Mouse (Mus musculus) embryonic facial prominence, embryonic 11.5 days (tissue): ENCODE results near the gene Fbp2. TPM values are rescaled to one million over a fixed set of nuclear protein-coding genes. Genes with fewer than 3 reads are reported as not detected.

Source experiments
- ATAC-seq: fragments of 200-750 bp; cut with Nextera tagmentation; replicated peaks from 2 replicates; pipeline ENCODE4 v1.8.0; 2017; ENCODE audit warnings: low read depth; ENCODE audit not compliant: insufficient number of reproducible peaks, low FRiP score, low TSS enrichment
- DNase-seq: peaks from one replicate; pipeline ENCODE4 v3.0.0-alpha.2; 2015; ENCODE audit warnings: low spot score
- H3K27ac ChIP-seq: fragments of 300-500 bp; sonication (generic); replicated peaks from 2 replicates; pipeline ENCODE4 v1.5.1; 2014; ENCODE audit warnings: mild to moderate bottlenecking, low read depth, low read length, control low read depth
- H3K27me3 ChIP-seq: fragments of 300-500 bp; sonication (generic); 2 replicates; pipeline ENCODE4 v1.6.1; 2014; ENCODE audit warnings: mild to moderate bottlenecking, low read length, moderate library complexity, mixed read lengths; ENCODE audit not compliant: control insufficient read depth, insufficient read depth
- H3K36me3 ChIP-seq: fragments of 300-500 bp; sonication (generic); replicated peaks from 2 replicates; pipeline ENCODE4 v1.6.1; 2014; ENCODE audit warnings: low read depth, mild to moderate bottlenecking, low read length, moderate library complexity, mixed read lengths; ENCODE audit not compliant: control insufficient read depth, insufficient read depth
- H3K4me1 ChIP-seq: fragments of 300-500 bp; sonication (generic); 2 replicates; pipeline ENCODE4 v1.6.1; 2014; ENCODE audit warnings: low read length, mixed read lengths; ENCODE audit not compliant: control insufficient read depth, insufficient read depth
- H3K4me2 ChIP-seq: fragments of 300-500 bp; sonication (generic); 2 replicates; pipeline ENCODE4 v1.6.1; 2014; ENCODE audit warnings: low read depth, mild to moderate bottlenecking, control low read depth, low read length, moderate library complexity
- H3K4me3 ChIP-seq: fragments of 300-500 bp; sonication (generic); 2 replicates; pipeline ENCODE4 v1.5.1; 2014; ENCODE audit warnings: low read depth, low read length, control low read depth
- H3K9ac ChIP-seq: fragments of 300-500 bp; sonication (generic); replicated peaks from 2 replicates; pipeline ENCODE4 v1.6.1; 2014; ENCODE audit warnings: mild to moderate bottlenecking, control low read depth, low read length
- H3K9me3 ChIP-seq: fragments of 300-500 bp; sonication (generic); replicated peaks from 2 replicates; pipeline ENCODE4 v1.6.1; 2016; ENCODE audit warnings: mild to moderate bottlenecking, low read length, inconsistent platforms, mixed read lengths; ENCODE audit not compliant: control insufficient read depth
- WGBS: fragments of 180-500 bp; shearing (Covaris S2); extraction: QIAGEN DNeasy Blood & Tissue Kit; methylation state at CpG from one replicate; pipeline ENCODE4 v1.1.7; 2014; 5-methylcytosine and 5-hydroxymethylcytosine counted together
- polyA plus RNA-seq: library from polyadenylated mRNA; unstranded; fragments of >200 nt; fragmentation: Nextera tagmentation; extraction: Ambion mirVana; gene quantifications from 2 replicates; pipeline ENCODE4 v1.2.1, GENCODE M21; 2014

Gene Fbp2
- polyA plus RNA-seq, 1 experiment from 2014 or later = 0.22 TPM

- no peaks in the 10 kb centered on the region for H3K4me1 ChIP-seq
- H3K4me3 ChIP-seq = no peak overlapping the region
- WGBS = 65% methylated on average over 1 of the region's 1 CpGs
- H3K27me3 ChIP-seq = no peaks in the 10 kb centered on the region
- no peak overlapping the region for H3K9ac ChIP-seq
- H3K9me3 ChIP-seq = no peaks in the 10 kb centered on the region
- no peak overlapping the region for H3K27ac ChIP-seq
- DNase-seq = no peak
- H3K4me2 ChIP-seq = no peak overlapping the region
- no peak for ATAC-seq
- no peaks in the 10 kb centered on the region for H3K36me3 ChIP-seq
These were observed 17.9 kb upstream of the Fbp2 start for GRCm38 (mm10) chr13:62876111-62876510.

GRCm38 (mm10) chr13:62872252-62872651, 14.0 kb upstream of the Fbp2 start:
- Histone ChIP-seq H3K36me3 (no peaks in the 10 kb centered on the region), H3K27me3 (no peaks in the 10 kb centered on the region), H3K4me3 (no peak overlapping the region), H3K9ac (no peak overlapping the region), H3K4me1 (no peaks in the 10 kb centered on the region), H3K4me2 (no peak overlapping the region), H3K27ac (no peak overlapping the region), H3K9me3 (no peaks in the 10 kb centered on the region)
- DNase-seq = peak; percentile 29
- WGBS = 52% methylated on average over 3 of the region's 3 CpGs
- no peak for ATAC-seq

- H3K4me3 ChIP-seq = no peak overlapping the region
These were observed 12.4 kb upstream of the Fbp2 start for GRCm38 (mm10) chr13:62870605-62871004.

GRCm38 (mm10) chr13:62866817-62867216, 8.6 kb upstream of the Fbp2 start:
- H3K9me3 ChIP-seq = no peaks in the 10 kb centered on the region
- no peak overlapping the region for H3K9ac ChIP-seq
- 85% methylated on average over 4 of the region's 4 CpGs for WGBS
- H3K4me3 ChIP-seq = no peak overlapping the region
- DNase-seq (no peak), ATAC-seq (no peak)
- H3K27ac ChIP-seq = no peak overlapping the region
- H3K4me2 ChIP-seq = no peak overlapping the region
- H3K27me3 ChIP-seq = no peaks in the 10 kb centered on the region
- no peaks in the 10 kb centered on the region for H3K4me1 ChIP-seq
- H3K36me3 ChIP-seq = no peaks in the 10 kb centered on the region

More at GRCm38 (mm10) chr13:62870605-62871004, 12.4 kb upstream of the Fbp2 start:
- ATAC-seq (no peak), DNase-seq (no peak)
- Histone ChIP-seq H3K36me3 (no peaks in the 10 kb centered on the region), H3K4me1 (no peaks in the 10 kb centered on the region), H3K9me3 (no peaks in the 10 kb centered on the region), H3K27me3 (no peaks in the 10 kb centered on the region), H3K4me2 (no peak overlapping the region), H3K9ac (no peak overlapping the region), H3K27ac (no peak overlapping the region)
- WGBS = 77% methylated on average over 2 of the region's 2 CpGs

- WGBS = 41% methylated on average over 11 of the region's 11 CpGs
- Histone ChIP-seq H3K9me3 (no peaks in the 10 kb centered on the region), H3K4me3 (no peak overlapping the region), H3K36me3 (no peaks in the 10 kb centered on the region), H3K4me1 (no peaks in the 10 kb centered on the region), H3K9ac (no peak overlapping the region), H3K27me3 (no peaks in the 10 kb centered on the region), H3K27ac (peak overlapping the region; percentile 7), H3K4me2 (no peak overlapping the region)
- peak; percentile 66 for DNase-seq
- 0 out of 2 replicates have a peak, but pooled peaks have one; percentile 34 for ATAC-seq
These were observed 7.6 kb upstream of the Fbp2 start for GRCm38 (mm10) chr13:62865651-62866315.

- H3K4me3 ChIP-seq = no peak overlapping the region
- H3K9me3 ChIP-seq = no peaks in the 10 kb centered on the region
- ATAC-seq = no peak
- WGBS = 74% methylated on average over 6 of the region's 6 CpGs
- H3K9ac ChIP-seq = no peak overlapping the region
- H3K36me3 ChIP-seq = no peaks in the 10 kb centered on the region
- no peaks in the 10 kb centered on the region for H3K27me3 ChIP-seq
- H3K27ac ChIP-seq = no peak overlapping the region
- H3K4me1 ChIP-seq = no peaks in the 10 kb centered on the region
- H3K4me2 ChIP-seq = no peak overlapping the region
- DNase-seq = no peak
These were observed 5.5 kb upstream of the Fbp2 start for GRCm38 (mm10) chr13:62863771-62864170.

GRCm38 (mm10) chr13:62862875-62863274, 4.7 kb upstream of the Fbp2 start:
- Histone ChIP-seq H3K9me3 (no peaks in the 10 kb centered on the region), H3K27me3 (no peaks in the 10 kb centered on the region), H3K4me2 (no peak overlapping the region), H3K27ac (no peak overlapping the region), H3K4me1 (no peaks in the 10 kb centered on the region), H3K9ac (no peak overlapping the region), H3K36me3 (no peaks in the 10 kb centered on the region), H3K4me3 (no peak overlapping the region)
- 83% methylated on average over 3 of the region's 3 CpGs for WGBS
- no peak for ATAC-seq
- DNase-seq = no peak

GRCm38 (mm10) chr13:62860068-62860467, 1.8 kb upstream of the Fbp2 start:
- H3K27ac ChIP-seq = no peak overlapping the region
- H3K4me3 ChIP-seq = no peak overlapping the region
- ATAC-seq = no peak
- H3K36me3 ChIP-seq = no peaks in the 10 kb centered on the region
- WGBS = 91% methylated on average over 4 of the region's 4 CpGs
- no peaks in the 10 kb centered on the region for H3K4me1 ChIP-seq
- no peak overlapping the region for H3K9ac ChIP-seq
- no peak overlapping the region for H3K4me2 ChIP-seq
- H3K9me3 ChIP-seq = no peaks in the 10 kb centered on the region
- DNase-seq = no peak
- H3K27me3 ChIP-seq = no peaks in the 10 kb centered on the region
